Mouse (Mus musculus) embryonic facial prominence, embryonic 14.5 days (tissue): ENCODE data around the gene Nav2. TPM values are rescaled to one million over a fixed set of nuclear protein-coding genes. Genes with fewer than 3 reads are reported as not detected.

ENCODE experiments used
- ATAC-seq: fragments of 200-750 bp; cut with Nextera tagmentation; 2 replicates; pipeline ENCODE4 v1.8.0; 2017; ENCODE audit warnings: low read depth, moderate number of reproducible peaks, moderate TSS enrichment
- DNase-seq: peaks from one replicate; pipeline ENCODE4 v3.0.0-alpha.2; 2015; ENCODE audit warnings: low spot score
- H3K27ac ChIP-seq: fragments of 300-500 bp; sonication (generic); replicated peaks from 2 replicates; pipeline ENCODE4 v1.5.1; 2014; ENCODE audit warnings: low read depth, mild to moderate bottlenecking, low read length, moderate library complexity
- H3K27me3 ChIP-seq: fragments of 300-500 bp; sonication (generic); replicated peaks from 2 replicates; pipeline ENCODE4 v1.6.1; 2014; ENCODE audit warnings: low read length; ENCODE audit not compliant: control insufficient read depth, insufficient read depth
- H3K36me3 ChIP-seq: fragments of 300-500 bp; sonication (generic); 2 replicates; pipeline ENCODE4 v1.6.1; 2014; ENCODE audit warnings: low read length, mixed read lengths; ENCODE audit not compliant: control insufficient read depth, insufficient read depth
- H3K4me1 ChIP-seq: fragments of 300-500 bp; sonication (generic); 2 replicates; pipeline ENCODE4 v1.6.1; 2014; ENCODE audit warnings: antibody characterized with exemption, low read length; ENCODE audit not compliant: control insufficient read depth, insufficient read depth
- H3K4me2 ChIP-seq: fragments of 300-500 bp; sonication (generic); 2 replicates; pipeline ENCODE4 v1.6.1; 2014; ENCODE audit warnings: low read depth, mild to moderate bottlenecking, low read length, moderate library complexity, mixed read lengths
- H3K4me3 ChIP-seq: fragments of 300-500 bp; sonication (generic); 2 replicates; pipeline ENCODE4 v1.5.1; 2014; ENCODE audit warnings: low read depth, mild to moderate bottlenecking, low read length
- H3K9ac ChIP-seq: fragments of 300-500 bp; sonication (generic); 2 replicates; pipeline ENCODE4 v1.6.1; 2014; ENCODE audit warnings: low read depth, mild to moderate bottlenecking, low read length, moderate library complexity, mixed read lengths
- H3K9me3 ChIP-seq: fragments of 300-500 bp; sonication (generic); 2 replicates; pipeline ENCODE4 v1.6.1; 2016; ENCODE audit warnings: low read length; ENCODE audit not compliant: control insufficient read depth
- WGBS: fragments of 180-500 bp; shearing (Covaris S2); extraction: QIAGEN DNeasy Blood & Tissue Kit; methylation state at CpG from one replicate; pipeline ENCODE4 v1.1.7; 2014; 5-methylcytosine and 5-hydroxymethylcytosine counted together
- polyA plus RNA-seq: library from polyadenylated mRNA; unstranded; fragments of >200 nt; fragmentation: Nextera tagmentation; extraction: Ambion mirVana; gene quantifications from 2 replicates; pipeline ENCODE4 v1.2.1, GENCODE M21; 2014

The Nav2 gene
- polyA plus RNA-seq, 1 experiment from 2014 or later: 13.5 TPM

DNA sequence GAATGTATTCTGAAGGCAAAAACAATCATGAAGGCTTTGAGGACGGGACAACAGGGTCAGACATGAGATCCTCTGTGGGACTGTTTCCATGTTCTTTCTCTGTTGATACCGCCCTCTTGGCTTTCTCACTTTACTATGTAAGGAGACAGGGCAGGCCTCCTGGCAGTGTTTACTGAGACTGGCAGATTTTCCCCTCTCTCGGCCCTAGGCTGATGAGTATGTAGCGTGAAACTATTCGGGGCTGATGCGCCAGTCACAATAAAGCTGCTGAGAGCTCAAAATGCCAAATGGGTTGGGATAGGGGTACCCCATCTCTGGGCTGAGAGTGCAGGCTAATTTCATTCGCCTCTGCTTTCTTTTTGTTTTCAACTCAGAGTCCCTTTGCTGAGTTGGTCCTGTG is 373.9 kb downstream of the Nav2 start:
- no peaks in the 10 kb centered on the region for H3K36me3 ChIP-seq
- H3K4me3 ChIP-seq: no peak overlapping the region
- H3K9me3 ChIP-seq: no peaks in the 10 kb centered on the region
- WGBS: 73% methylated on average over 7 of the region's 7 CpGs
- no peaks in the 10 kb centered on the region for H3K27me3 ChIP-seq
- DNase-seq (no peak), ATAC-seq (no peak)
- H3K4me2 ChIP-seq: no peak overlapping the region
- no peak overlapping the region for H3K27ac ChIP-seq
- H3K4me1 ChIP-seq: no peaks in the 10 kb centered on the region
- no peak overlapping the region for H3K9ac ChIP-seq

DNA sequence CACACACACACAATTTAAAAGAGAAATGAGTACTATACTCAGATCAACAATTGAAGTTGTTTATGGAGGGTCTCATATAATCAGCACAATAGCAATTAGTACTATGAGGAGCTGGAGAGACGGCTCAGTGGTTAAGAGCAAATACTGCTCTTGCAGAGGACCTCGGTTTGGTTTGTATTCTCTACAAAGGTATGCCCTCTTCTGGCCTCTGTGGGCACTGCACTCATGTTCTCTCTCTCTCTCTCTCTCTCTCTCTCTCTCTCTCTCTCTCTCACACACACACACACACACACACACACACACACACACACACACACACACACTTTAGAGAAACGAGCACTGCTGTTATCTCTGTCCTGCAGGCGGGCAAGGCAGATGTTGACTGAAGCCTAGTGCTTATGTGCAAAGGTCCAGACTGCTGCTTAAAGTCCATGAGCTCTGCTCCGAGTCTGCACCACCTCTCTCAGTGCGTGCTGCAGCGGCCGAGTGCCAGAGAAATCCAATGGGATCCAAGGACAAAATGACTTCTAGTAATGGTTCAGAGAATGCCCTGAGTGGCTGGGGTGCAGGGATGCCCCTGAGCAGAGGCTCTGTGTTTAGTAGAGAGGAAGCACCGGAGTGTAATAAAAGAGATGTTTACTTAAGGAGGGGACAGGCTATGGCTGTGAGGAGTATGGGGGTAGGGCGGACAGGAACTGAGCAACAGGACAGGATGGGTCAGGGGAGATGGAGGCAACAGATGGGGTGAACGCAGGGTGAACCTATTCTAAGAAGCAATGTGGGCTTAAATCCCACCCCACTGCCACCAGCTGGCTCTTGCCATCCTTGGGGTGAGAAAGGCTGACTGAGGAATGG is 375.2 kb downstream of the Nav2 start:
- Histone ChIP-seq H3K9me3 (no peaks in the 10 kb centered on the region), H3K27me3 (no peaks in the 10 kb centered on the region), H3K4me1 (peaks cover 8% of the 10 kb centered on the region; the same call in 1 of the 2 replicates), H3K9ac (no peak overlapping the region), H3K36me3 (no peaks in the 10 kb centered on the region), H3K4me3 (no peak overlapping the region), H3K4me2 (no peak overlapping the region), H3K27ac (no peak overlapping the region)
- no peak for DNase-seq
- no peak for ATAC-seq
- WGBS: 66% methylated on average over 11 of the region's 11 CpGs

DNA sequence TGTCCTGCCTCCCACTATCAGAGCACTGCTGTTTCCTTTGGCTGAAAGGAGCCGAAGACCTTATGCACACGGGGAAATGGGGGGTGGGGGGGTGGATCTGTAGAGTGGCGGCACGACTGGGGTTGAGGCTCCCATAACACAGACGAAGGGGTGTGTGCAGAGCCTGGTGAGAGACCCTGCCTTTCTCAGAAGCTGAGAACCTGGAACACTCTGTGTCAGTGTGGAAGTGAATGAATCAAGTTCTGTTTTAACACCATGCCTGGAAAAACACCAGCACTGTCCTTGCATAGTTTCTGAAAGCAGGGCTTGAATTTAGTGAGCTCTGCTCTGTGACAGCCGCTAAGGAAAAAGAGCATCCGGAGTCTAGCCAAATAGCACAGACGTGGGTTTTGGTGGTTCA is 379.7 kb downstream of the Nav2 start:
- no peak overlapping the region for H3K4me2 ChIP-seq
- peaks cover 8% of the 10 kb centered on the region; the same call in 1 of the 2 replicates for H3K4me1 ChIP-seq
- 47% methylated on average over 8 of the region's 8 CpGs for WGBS
- H3K27me3 ChIP-seq: no peaks in the 10 kb centered on the region
- H3K9ac ChIP-seq: no peak overlapping the region
- H3K36me3 ChIP-seq: no peaks in the 10 kb centered on the region
- ATAC-seq (peak; percentile 30), DNase-seq (no peak)
- 0 out of 2 replicates have a peak overlapping the region, but pooled peaks have one; percentile 11 for H3K27ac ChIP-seq
- H3K4me3 ChIP-seq: no peak overlapping the region
- H3K9me3 ChIP-seq: no peaks in the 10 kb centered on the region

- Histone ChIP-seq H3K4me2 (no peak overlapping the region), H3K4me3 (no peak overlapping the region), H3K9ac (no peak overlapping the region), H3K36me3 (no peaks in the 10 kb centered on the region), H3K9me3 (no peaks in the 10 kb centered on the region), H3K27me3 (no peaks in the 10 kb centered on the region), H3K4me1 (peaks cover 8% of the 10 kb centered on the region; the same call in 1 of the 2 replicates), H3K27ac (no peak overlapping the region)
- WGBS: 84% methylated on average over 4 of the region's 4 CpGs
- ATAC-seq (no peak), DNase-seq (no peak)
These were observed 381.8 kb downstream of the Nav2 start for GRCm38 (mm10) chr7:49290308-49290707.

- ATAC-seq (no peak), DNase-seq (no peak)
- Histone ChIP-seq H3K27ac (no peak overlapping the region), H3K4me1 (peaks cover 8% of the 10 kb centered on the region; the same call in 1 of the 2 replicates), H3K27me3 (no peaks in the 10 kb centered on the region), H3K36me3 (no peaks in the 10 kb centered on the region), H3K4me2 (no peak overlapping the region), H3K9ac (no peak overlapping the region), H3K9me3 (no peaks in the 10 kb centered on the region), H3K4me3 (no peak overlapping the region)
- 91% methylated on average over 8 of the region's 8 CpGs for WGBS
These were observed 382.8 kb downstream of the Nav2 start for GRCm38 (mm10) chr7:49291208-49291892.

- DNase-seq: no peak
- no peaks in the 10 kb centered on the region for H3K36me3 ChIP-seq
- WGBS: 68% methylated on average over 3 of the region's 3 CpGs
These were observed 388.6 kb downstream of the Nav2 start for GRCm38 (mm10) chr7:49297148-49297547.

GRCm38 (mm10) chr7:49298431-49298839 is 389.9 kb downstream of the Nav2 start:
- ATAC-seq: no peak
- WGBS: 34% methylated on average over 4 of the region's 4 CpGs
- no peak overlapping the region for H3K4me2 ChIP-seq
- H3K4me3 ChIP-seq: no peak overlapping the region
- no peak overlapping the region for H3K27ac ChIP-seq
- no peaks in the 10 kb centered on the region for H3K27me3 ChIP-seq
- H3K9ac ChIP-seq: no peak overlapping the region
- peaks cover 4% of the 10 kb centered on the region for H3K4me1 ChIP-seq
- H3K36me3 ChIP-seq: no peaks in the 10 kb centered on the region
- no peaks in the 10 kb centered on the region for H3K9me3 ChIP-seq
- DNase-seq: no peak

More at GRCm38 (mm10) chr7:49297148-49297547, 388.6 kb downstream of the Nav2 start:
- no peaks in the 10 kb centered on the region for H3K9me3 ChIP-seq
- ATAC-seq: no peak
- H3K9ac ChIP-seq: no peak overlapping the region
- no peak overlapping the region for H3K4me2 ChIP-seq
- peaks cover 4% of the 10 kb centered on the region; the same call in 1 of the 2 replicates for H3K4me1 ChIP-seq
- H3K27me3 ChIP-seq: no peaks in the 10 kb centered on the region
- no peak overlapping the region for H3K27ac ChIP-seq
- no peak overlapping the region for H3K4me3 ChIP-seq

DNA sequence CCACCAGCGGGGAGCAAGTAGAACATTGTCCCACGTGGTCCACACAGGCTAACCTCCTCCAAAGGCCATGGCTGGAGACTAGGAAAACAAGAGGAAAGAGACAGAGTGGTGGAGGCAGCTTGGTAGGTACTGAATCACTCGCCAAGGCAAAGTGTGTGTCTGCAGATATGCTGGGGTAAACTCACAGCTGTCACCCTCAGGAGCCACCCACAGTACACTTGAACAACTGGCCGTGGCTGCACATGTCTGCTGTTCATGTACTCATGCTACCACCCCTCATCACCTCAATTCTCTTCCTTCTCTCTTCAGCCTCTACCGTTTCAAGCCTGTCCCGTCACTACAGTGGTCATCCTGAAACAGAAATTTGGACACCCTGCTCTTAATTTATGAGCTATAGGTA is 393.0 kb downstream of the Nav2 start:
- DNase-seq: no peak
- no peak for ATAC-seq
- Histone ChIP-seq H3K9ac (no peak overlapping the region), H3K9me3 (no peaks in the 10 kb centered on the region), H3K27ac (no peak overlapping the region), H3K4me1 (peaks cover 14% of the 10 kb centered on the region), H3K4me2 (no peak overlapping the region), H3K36me3 (no peaks in the 10 kb centered on the region), H3K4me3 (no peak overlapping the region), H3K27me3 (0 out of 2 replicates have a peak, but pooled peaks cover 5% of the 10 kb centered on the region)
- WGBS: 65% methylated on average over 6 of the region's 6 CpGs
